Mouse (Mus musculus) thymus, postnatal 25 days (tissue): Measurements from ENCODE around the gene Gnptg.
"Not testable (repeated sequence)": the region's sequence is repeated elsewhere in the genome, so short reads cannot be mapped to it uniquely, and the experiment has no call there.

ENCODE experiments used
- DNase-seq: peaks from one replicate; pipeline ENCODE4 v3.0.0; 2022

The Gnptg gene

DNA sequence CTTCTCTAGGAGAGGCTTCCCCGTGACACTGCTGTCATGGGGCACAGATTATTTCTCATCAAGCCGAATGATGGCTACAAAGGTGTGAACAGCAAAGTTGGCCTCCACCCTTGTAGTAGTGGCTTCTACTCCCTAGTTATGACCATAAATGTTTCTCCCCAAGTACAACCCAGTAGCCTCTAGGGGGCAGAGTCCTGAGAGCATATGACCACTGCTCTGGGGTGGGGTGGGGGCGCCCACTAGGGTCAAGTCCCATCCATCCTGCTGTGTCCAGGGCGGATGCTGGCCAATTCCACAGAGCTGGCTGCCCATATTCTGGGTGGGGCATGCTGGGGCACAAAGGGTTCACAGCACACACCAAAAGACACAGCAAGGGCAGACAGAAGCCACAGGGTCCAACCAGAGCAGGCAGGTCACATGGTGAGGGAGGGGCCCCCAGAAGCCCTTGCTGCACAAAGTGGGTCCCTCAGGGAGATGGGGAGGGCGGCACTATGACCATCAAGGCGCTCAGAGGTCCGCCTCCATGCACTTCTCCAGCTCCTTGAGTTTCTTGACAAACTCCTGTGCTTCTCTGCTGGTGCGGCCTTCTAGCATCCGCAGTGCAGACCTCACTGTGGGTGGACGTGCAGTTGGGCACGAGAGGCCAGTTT, 3.3 kb upstream of the Gnptg start:
- no peak for DNase-seq

GRCm38 (mm10) chr17:25235635-25236034, 4.3 kb downstream of the Gnptg start:
- no peak for DNase-seq

DNA sequence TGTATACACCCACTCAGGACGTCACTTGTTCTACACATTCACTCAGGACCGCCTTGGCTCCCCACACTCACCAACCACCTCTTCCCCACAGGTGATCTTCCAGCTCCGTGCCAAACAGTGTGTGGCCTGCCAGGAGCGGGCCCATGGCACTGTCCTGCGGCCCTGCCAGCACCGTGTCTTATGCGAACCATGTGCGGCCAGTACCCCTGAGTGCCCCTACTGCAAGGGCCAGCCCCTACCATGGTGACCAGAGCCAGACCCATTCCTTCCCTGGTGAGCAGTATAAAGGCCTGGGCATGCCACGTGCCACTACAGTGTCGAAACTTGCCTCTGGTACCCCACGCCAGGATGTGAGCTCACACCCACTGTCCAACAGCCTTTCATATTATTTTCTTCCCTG, 8.3 kb downstream of the Gnptg start:
- not testable (repeated sequence) for DNase-seq

DNA sequence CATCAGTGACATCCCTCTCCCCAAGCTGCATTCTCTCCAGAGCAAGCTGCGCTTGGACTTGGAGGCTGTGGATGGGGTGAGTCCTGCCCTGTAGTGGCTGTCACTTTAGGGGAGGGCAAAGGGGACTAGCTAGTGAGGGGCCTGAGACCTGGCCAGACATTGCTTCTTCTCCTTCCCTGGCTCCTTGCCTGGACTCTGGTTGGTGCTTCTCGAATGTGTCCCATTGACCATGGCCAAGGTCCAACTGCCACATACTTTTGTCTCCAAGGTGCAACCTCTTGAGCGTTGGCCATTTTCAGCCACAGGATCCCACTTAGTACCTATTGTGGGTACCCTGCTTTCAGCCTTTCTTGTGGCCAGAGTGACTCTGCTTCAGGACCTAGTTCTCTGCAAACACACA, 9.2 kb downstream of the Gnptg start:
- DNase-seq, result no peak

DNA sequence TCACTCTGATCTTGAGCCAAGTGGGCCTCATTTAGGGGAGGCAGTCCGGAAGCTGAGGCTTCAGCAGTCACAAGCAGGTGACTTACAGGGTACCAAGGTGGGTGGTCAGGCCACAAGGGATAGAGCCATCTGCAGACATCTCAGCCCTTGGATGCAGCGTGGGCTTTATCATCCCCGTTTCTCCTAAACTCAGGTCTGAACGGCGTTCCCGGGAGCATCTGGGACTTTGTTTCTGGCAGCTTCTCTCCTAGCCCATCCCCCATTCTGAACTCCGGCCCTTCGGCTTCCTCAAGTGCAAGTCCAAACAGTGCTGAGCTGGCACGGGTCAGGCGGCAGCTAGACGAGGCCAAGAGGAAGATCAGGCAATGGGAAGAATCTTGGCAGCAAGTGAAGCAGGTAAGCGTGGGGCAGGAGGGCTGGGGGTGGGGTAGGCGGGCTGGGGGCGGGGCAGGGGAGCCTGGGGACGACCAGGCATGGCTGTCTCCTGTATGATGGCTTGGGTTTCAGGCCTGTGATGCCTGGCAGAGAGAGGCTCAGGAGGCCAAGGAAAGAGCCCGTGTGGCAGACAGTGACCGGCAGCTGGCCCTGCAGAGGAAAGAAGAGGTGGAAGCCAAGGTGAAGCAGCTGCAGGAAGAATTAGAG, 9.8 kb downstream of the Gnptg start:
- DNase-seq, result not testable (repeated sequence)

DNA sequence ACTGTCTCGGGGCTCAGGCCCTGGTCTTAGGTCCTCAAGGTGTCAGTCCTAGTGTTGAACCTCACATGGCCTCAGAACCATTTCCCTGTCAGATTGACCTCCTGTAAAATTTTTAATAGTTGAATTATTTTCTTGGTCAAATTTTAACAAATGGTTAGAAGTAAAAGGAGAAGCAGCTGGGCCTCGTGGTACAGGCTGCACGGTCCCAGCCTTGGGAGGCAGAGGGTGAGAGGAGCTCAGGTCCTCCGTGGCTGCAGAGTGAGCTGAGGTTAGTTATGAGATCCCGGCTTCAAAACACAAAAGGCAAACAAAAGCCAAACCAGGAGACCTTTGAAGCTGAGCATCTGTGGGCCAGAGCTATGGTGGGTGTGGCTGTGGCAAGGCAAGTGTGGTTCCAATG, 11.9 kb downstream of the Gnptg start:
- DNase-seq, result no peak

GRCm38 (mm10) chr17:25225659-25226058, 14.3 kb downstream of the Gnptg start:
- DNase-seq, result no peak

DNA sequence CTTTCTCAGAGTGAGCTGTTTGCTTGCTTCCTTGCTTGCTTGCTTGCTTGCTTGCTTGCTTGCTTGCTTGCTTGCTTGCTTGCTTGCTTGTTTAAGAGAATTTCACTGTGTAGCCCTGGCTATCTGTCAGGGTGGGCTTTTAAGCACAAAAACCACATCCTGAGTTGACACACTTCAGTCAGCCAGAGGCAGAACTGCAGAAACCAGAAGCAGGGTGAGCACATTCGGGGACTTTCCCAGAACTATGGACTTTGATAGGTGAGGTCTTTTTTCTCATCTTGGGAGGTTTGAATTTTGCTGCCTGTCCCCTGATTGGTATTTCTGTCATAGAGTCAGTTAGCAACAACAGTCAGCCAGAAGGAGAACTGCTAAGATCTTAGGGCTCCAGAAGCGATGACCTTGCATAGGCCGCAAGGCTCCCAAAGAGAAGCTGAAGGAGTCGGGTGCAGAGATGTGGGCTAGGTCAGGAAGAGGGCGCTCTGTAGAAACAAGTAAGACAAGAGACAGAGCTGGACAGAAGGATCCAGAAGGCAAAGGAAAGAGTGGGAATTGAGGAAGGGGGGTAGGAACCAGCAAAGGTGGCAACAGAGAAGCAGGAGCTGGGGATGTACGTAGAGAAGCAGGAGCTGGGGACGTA, 15.2 kb downstream of the Gnptg start:
- DNase-seq, result peak; percentile 60

GRCm38 (mm10) chr17:25222951-25223601, 16.8 kb downstream of the Gnptg start:
- DNase-seq, result no peak

GRCm38 (mm10) chr17:25222504-25222940, 17.4 kb downstream of the Gnptg start:
- DNase-seq, result peak; percentile 63

DNA sequence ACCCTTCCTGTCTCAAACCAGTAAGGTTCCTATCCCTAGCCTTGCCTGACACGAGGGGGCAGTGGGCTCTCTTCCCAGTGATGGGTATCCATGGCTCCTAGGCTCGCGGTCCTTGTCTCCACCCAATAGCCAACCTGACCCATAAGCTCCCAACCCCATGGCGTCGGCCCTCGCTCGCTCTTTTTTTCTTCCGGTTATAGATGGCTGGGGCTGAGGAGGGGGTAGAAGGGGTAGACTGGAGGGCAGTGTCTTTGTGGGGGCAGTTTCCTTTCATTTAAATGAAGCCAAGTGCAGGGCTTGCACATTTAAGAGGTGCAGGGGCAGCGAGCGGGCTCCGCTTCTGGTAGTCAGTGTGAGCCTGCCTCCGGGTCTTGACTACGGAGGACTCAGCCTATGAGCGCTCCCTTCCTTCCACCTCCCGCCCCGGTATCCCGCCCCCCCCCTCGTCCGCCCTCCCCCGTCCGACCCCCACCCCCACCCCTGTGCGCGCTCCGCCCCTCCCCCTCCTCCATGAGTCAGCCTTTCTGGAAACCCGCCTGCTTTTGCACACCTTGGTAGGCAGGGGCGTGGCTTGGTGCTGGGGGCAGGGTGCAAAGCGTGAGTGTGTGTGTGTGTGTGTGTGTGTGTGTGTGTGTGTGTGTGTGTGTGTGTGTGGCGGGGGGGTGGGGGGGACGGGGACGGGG, 18.0 kb downstream of the Gnptg start:
- DNase-seq, result peak; percentile 82

DNA sequence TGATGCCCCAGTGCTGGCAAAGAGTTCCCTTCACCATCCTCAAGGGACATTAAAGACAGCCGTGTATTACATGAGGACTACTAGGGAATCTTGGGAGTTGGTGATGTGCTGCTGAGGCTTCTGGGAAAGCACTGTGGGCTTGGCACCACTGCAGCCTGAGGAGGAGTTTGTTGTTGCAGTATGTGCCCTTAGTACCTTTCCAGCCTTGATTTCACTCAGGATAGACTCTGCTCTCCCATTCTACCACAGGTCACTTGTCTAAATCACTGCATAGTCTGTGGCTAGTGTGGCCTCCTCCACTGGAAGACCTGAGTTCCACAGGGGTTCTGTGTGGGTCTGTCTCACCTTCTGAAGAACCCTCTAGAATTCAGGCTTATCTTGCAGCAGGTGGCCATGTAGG, 19.2 kb downstream of the Gnptg start:
- no peak for DNase-seq

- DNase-seq, result peak; percentile 50
Measured at GRCm38 (mm10) chr17:25219492-25220295, 20.2 kb downstream of the Gnptg start.

DNA sequence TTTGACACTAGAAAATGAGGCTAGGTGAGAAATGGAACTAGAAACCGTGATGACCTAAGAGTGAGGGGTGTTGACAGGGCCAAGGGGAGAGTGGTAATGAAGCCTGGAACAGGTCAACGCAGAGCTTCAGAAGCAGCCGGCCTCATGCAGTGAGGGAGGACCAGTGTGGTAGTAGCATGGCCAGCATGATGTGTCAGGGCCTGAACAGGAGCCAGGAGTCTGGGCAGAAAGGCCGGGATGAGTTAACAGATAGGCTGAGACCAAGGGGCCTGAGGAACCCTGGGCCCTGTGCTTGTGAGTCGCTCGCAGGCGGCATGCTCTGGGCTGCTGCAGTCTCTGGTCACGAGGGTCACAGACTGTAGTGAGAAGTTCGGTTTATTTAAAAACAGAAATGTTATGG, 21.0 kb downstream of the Gnptg start:
- no peak for DNase-seq

- no peak for DNase-seq
Measured at GRCm38 (mm10) chr17:25215431-25215830, 24.5 kb downstream of the Gnptg start.

DNA sequence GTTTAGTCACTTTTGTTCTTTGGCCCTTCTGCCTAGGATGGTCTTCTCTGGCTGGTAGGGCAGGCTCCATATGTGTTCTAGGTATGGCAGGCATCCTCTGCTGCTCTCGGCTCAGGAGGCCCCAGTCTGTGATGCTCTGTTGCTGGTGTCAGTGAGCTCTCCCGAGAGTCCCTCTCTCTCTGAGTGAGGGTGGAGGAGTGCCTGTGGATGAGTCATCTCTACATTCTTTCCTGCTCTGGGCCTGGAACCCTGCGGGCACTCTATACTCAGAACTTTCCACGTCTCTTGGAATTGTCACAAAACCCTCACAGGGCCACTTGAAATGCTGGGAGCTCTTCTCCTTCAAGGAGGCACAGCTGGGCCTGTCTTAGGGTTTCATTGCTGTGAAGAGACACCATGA, 28.2 kb downstream of the Gnptg start:
- DNase-seq, result no peak

DNA sequence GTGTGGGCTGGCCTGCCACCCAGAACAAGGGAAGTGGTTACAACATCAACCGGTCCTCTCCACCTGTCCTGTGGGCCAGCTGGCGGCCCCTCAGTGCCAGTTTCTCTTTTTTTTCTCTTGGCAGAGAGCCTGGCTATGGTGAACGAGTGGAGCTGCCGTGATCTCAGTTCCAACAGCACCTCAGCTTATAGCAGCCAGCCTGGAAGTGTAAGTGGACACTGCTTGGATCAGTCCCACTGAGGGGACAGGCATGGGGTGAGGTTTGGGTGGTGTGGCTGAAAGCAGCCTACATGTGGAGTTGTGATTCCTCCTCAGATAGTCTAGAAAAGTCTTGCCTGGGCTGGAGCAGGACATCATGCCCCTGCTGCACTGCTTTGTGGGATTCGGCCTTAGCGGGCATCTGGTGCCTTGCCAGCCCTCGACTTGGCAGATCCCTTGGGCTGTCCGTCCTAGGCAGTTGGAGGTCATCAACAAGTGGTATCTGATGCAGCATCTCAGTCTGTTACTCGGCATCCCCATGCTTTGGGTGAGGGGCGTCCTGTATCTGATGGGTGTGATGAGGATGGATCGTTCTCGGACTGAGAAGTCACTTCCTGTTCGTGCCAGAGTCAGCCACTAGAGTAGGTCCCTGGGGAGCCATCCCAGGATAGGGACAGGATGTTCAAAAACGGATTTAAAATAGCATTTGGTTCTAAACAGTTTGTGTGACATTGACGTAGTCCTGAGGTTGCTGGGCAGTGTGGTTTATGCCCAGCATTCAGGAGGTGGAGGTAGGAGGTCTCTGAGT, 29.1 kb downstream of the Gnptg start:
- DNase-seq, result no peak

GRCm38 (mm10) chr17:25210006-25210405, 29.9 kb downstream of the Gnptg start:
- DNase-seq, result no peak

DNA sequence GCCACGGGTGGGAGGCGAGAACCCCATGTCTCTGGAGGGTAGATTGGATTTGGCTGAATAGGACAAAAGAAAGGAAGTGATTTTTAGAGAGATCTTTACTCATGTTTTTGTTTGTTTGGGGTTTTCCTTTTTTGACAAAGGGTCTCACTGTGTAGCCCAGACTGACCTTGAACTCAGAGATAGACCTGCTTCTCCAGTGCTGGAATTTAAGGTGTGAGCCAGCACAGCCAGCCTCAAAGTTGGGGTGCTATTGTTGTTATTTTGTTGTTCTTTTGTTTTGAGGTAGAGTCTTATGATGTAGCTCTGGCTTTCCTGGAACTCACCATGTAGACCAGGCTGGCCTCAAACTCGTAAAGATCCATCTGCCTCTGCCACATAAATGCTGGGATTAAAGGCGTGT, 37.5 kb downstream of the Gnptg start:
- DNase-seq, result no peak

- peak; percentile 12 for DNase-seq
Measured at GRCm38 (mm10) chr17:25189091-25189490, 50.8 kb downstream of the Gnptg start.
